Mouse (Mus musculus): ENCODE data around the gene Pla2g4e. TPM values are rescaled to one million over a fixed set of nuclear protein-coding genes. Genes with fewer than 3 reads are reported as not detected.
A peak's percentile ranks its signal among the peaks of the same experiment; 100 is the strongest.

The Pla2g4e gene
- polyA plus RNA-seq, 1 experiment from 2014 or later: 1.8 TPM

DNA sequence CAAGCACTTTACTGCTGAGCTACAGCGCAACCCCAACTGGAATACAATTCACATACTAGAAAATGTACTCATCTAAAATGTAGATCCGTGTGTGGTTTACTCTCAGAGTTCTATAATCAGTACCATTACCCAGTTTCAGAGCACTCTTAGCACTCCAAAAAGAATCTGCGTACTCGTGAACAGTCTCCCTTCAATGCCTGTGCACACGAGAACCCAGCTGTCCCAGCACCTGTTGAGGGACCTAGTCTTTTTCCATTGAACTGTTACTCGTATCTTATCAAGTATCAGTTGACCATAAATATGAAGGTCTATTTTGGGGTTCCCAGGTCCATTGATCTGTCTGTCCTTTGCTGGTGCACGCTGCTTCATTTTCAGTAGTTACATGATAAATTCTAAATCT lies 95.5 kb downstream of the Pla2g4e start:
- no peaks in the 10 kb centered on the region for H3K4me1 ChIP-seq
- H3K4me2 ChIP-seq: no peak overlapping the region
- H3K9me3 ChIP-seq: no peaks in the 10 kb centered on the region
- no peaks in the 10 kb centered on the region for H3K27me3 ChIP-seq (replicated peaks)
- no peak overlapping the region for H3K9ac ChIP-seq
- no peak overlapping the region for H3K27ac ChIP-seq
- H3K4me3 ChIP-seq (replicated peaks): no peak overlapping the region
- no peak for ATAC-seq (ENCODE audit: insufficient read depth, low FRiP score, low read depth)
- no peaks in the 10 kb centered on the region for H3K36me3 ChIP-seq
- 85% methylated on average over 7 of the region's 7 CpGs for WGBS

DNA sequence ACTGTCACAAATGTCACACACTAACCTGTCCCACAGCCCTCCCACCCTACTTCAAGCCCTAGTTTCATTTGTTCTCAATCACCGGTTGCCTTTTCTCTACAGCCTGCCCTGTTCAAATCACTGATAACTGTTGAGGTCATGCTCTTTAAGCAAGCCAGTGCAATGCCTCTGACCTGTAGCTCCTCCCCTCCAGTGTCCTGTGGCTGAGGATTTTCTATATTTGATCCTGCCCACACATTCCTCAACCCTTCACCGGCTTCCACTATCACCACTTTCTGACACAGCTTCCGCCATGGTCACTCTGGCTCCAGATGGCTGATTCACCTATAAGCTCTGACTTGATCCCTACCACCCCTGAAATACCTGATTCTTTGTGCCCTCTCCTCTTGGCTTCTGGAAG lies 97.1 kb downstream of the Pla2g4e start:
- H3K27me3 ChIP-seq (replicated peaks): no peaks in the 10 kb centered on the region
- H3K9ac ChIP-seq: no peak overlapping the region
- no peak overlapping the region for H3K27ac ChIP-seq
- H3K4me1 ChIP-seq: no peaks in the 10 kb centered on the region
- H3K9me3 ChIP-seq: no peaks in the 10 kb centered on the region
- no peak for ATAC-seq (ENCODE audit: insufficient read depth, low FRiP score, low read depth)
- H3K4me2 ChIP-seq: no peak overlapping the region
- WGBS: 53% methylated on average over 3 of the region's 3 CpGs
- H3K36me3 ChIP-seq: no peaks in the 10 kb centered on the region
- H3K4me3 ChIP-seq (replicated peaks): no peak overlapping the region

DNA sequence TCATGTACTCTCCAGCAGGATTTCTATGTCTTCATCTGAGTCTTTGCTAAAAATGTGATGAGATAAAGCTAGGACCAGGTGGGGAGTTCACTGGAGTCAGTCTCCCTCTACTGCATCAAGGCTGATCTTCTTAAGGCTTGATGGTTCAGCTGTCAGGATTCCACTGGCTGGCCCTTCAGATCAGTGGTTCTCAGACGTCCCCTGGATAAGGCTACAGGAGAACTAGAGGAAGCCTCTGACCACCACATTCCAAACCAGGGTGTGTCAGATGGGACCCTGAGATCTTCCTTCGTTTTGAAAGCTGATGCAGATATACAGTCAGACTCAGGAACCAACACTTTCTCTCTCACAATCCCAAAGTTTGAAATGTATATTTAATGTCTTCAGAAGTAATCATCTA lies 97.8 kb downstream of the Pla2g4e start:
- H3K4me2 ChIP-seq: no peak overlapping the region
- ATAC-seq (ENCODE audit: insufficient read depth, low FRiP score, low read depth): no peak
- WGBS: 47% methylated on average over 2 of the region's 2 CpGs
- H3K36me3 ChIP-seq: no peaks in the 10 kb centered on the region
- H3K27me3 ChIP-seq (replicated peaks): no peaks in the 10 kb centered on the region
- H3K4me3 ChIP-seq (replicated peaks): no peak overlapping the region
- no peak overlapping the region for H3K9ac ChIP-seq
- no peak overlapping the region for H3K27ac ChIP-seq
- no peaks in the 10 kb centered on the region for H3K9me3 ChIP-seq
- H3K4me1 ChIP-seq: no peaks in the 10 kb centered on the region

DNA sequence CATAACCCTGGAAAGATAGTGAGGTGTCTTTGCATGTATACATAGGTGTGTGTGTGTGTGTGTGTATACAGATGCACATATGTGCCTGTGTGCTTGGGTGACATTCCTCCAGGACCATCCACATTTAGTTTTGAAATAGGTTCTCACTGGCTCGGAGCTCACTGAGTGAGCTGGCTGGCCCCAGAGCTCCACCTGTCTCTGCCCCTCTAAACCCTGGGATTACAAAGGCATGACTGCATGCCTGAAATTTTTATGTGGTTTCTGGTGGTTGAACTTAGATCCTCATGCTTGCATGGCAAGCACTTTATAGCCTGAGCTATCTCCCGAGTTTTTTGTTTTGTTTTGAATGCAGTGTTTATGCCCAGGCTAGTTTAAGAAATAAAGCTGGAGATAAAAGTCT lies 98.6 kb downstream of the Pla2g4e start:
- Histone ChIP-seq H3K4me1 (no peaks in the 10 kb centered on the region), H3K27me3 (replicated peaks) (no peaks in the 10 kb centered on the region), H3K36me3 (no peaks in the 10 kb centered on the region), H3K27ac (no peak overlapping the region), H3K4me2 (no peak overlapping the region), H3K9ac (no peak overlapping the region), H3K9me3 (no peaks in the 10 kb centered on the region), H3K4me3 (replicated peaks) (no peak overlapping the region)
- 70% methylated on average over 2 of the region's 2 CpGs for WGBS
- ATAC-seq (ENCODE audit: insufficient read depth, low FRiP score, low read depth): no peak

DNA sequence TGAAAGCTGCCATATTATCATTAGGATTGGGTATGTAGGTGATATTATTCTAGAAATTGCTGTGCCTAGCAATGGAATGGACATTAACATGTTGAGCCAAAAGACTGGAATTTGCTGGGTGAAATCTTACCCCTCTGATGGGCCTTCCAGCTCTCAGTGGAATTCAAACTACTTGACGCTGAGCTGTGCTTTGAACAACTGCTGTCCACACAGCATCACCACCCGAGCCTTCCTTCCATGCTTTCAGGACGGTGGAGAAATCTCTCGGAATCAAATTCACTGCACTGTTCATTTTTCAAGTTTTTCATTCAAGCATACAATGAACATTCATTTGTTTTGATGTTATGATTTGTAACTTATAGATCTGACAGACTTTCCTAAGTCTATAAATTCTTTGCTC lies 100.7 kb downstream of the Pla2g4e start:
- H3K9ac ChIP-seq: no peak overlapping the region

DNA sequence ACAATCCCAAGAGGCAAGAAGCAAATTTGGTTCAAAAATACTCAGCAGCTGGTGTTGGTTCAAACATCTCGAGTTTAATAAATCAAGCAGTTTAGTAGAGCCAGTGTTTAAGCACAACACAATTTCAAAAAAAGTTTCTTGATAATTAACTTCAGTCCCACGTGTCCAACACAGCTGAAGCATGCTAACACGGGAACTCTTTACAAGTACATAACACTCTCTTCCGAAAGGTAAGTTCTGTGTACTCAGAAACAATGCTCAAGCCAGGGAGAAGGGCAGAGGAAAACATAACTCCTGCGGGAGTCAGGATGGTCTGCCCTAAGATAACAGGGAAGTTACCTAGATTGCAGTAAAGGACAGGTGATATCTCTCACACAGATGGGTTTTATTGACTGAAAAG lies 102.8 kb downstream of the Pla2g4e start:
- Histone ChIP-seq H3K9ac (no peak overlapping the region), H3K4me2 (no peak overlapping the region), H3K36me3 (no peaks in the 10 kb centered on the region), H3K4me3 (replicated peaks) (no peak overlapping the region), H3K27ac (no peak overlapping the region), H3K9me3 (no peaks in the 10 kb centered on the region), H3K27me3 (replicated peaks) (no peaks in the 10 kb centered on the region), H3K4me1 (peaks cover 4% of the 10 kb centered on the region; the same call in 1 of the 2 replicates)
- ATAC-seq (ENCODE audit: insufficient read depth, low FRiP score, low read depth): no peak
- 71% methylated on average over 5 of the region's 5 CpGs for WGBS

More for the DNA sequence above, 100.7 kb downstream of the Pla2g4e start:
- H3K27me3 ChIP-seq (replicated peaks): no peaks in the 10 kb centered on the region
- no peak overlapping the region for H3K4me2 ChIP-seq
- no peaks in the 10 kb centered on the region for H3K9me3 ChIP-seq
- ATAC-seq (ENCODE audit: insufficient read depth, low FRiP score, low read depth): no peak
- H3K4me3 ChIP-seq (replicated peaks): no peak overlapping the region
- 85% methylated on average over 4 of the region's 4 CpGs for WGBS
- no peaks in the 10 kb centered on the region for H3K36me3 ChIP-seq
- no peak overlapping the region for H3K27ac ChIP-seq
- H3K4me1 ChIP-seq: no peaks in the 10 kb centered on the region

DNA sequence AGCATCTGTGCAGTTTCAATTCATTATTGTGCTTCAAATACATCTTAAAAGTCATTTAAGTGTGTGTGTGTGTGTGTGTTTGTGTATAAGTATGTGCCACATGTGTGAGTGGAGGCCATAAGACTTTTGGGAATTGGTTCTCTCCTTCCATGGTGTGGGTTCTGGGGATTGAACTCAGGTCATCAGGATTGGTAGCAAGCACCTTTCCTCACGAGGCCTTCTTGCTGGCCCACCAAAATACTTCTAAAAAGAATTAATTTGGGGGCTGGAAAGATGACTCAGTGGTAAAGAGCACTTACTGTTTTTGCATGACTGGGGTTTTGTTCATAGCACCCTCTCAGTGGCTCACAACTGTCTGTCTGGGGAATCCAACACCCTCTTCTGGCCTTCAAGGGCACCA lies 103.5 kb downstream of the Pla2g4e start:
- Histone ChIP-seq H3K27ac (no peak overlapping the region), H3K9me3 (no peaks in the 10 kb centered on the region), H3K4me2 (no peak overlapping the region), H3K36me3 (no peaks in the 10 kb centered on the region), H3K4me3 (replicated peaks) (no peak overlapping the region), H3K4me1 (peaks cover 4% of the 10 kb centered on the region; the same call in 1 of the 2 replicates), H3K27me3 (replicated peaks) (no peaks in the 10 kb centered on the region), H3K9ac (no peak overlapping the region)
- no peak for ATAC-seq (ENCODE audit: insufficient read depth, low FRiP score, low read depth)
- WGBS: 76% methylated on average over 1 of the region's 1 CpGs

DNA sequence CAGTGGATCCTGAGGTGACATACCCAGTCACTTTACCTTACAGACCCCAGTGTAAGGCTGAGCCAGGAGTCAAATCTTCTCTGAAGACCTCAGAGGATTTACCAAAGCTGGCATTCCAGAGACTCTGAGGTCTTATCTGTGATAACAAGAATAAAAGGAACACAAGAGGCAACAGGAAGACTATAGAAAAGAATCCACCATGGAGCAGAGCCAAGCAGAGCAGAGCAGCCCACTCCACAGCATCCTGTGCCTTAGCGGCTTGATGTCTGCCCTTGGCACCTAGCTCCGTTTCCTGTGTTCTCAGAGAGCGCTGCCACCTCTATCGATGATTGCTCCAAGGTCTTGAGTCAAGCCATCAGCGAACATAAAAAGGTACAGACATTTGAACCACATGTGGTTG lies 104.8 kb downstream of the Pla2g4e start:
- Histone ChIP-seq H3K9me3 (no peaks in the 10 kb centered on the region), H3K36me3 (no peaks in the 10 kb centered on the region), H3K9ac (no peak overlapping the region), H3K4me2 (no peak overlapping the region), H3K4me1 (peaks cover 4% of the 10 kb centered on the region; the same call in 1 of the 2 replicates), H3K27me3 (replicated peaks) (no peaks in the 10 kb centered on the region), H3K4me3 (replicated peaks) (no peak overlapping the region), H3K27ac (no peak overlapping the region)
- WGBS: 78% methylated on average over 5 of the region's 5 CpGs
- no peak for ATAC-seq (ENCODE audit: insufficient read depth, low FRiP score, low read depth)

DNA sequence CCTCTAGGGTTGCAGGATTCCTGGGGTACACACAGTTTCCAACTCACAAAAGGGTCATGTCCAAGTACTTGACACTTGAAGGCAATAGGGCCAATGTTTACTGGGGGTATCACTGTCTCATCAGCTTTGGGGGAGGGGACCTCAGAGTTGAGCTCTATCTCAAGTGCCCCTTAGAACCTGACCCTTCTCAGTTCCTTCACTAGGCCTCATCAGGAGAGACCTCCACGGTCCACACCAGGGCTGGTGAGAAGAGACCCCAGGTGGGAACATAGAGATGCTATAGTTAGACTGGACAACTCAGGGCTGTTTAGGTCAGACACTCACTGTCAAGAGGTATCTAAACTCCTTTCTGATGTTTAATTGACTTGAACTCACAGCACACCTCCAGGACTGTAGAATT lies 106.0 kb downstream of the Pla2g4e start:
- H3K4me2 ChIP-seq: no peak overlapping the region
- H3K27ac ChIP-seq: no peak overlapping the region
- no peaks in the 10 kb centered on the region for H3K27me3 ChIP-seq (replicated peaks)
- ATAC-seq (ENCODE audit: insufficient read depth, low FRiP score, low read depth): no peak
- WGBS: 81% methylated on average over 1 of the region's 1 CpGs
- peaks cover 4% of the 10 kb centered on the region; the same call in 1 of the 2 replicates for H3K4me1 ChIP-seq
- H3K4me3 ChIP-seq (replicated peaks): no peak overlapping the region
- H3K36me3 ChIP-seq: no peaks in the 10 kb centered on the region
- no peak overlapping the region for H3K9ac ChIP-seq
- no peaks in the 10 kb centered on the region for H3K9me3 ChIP-seq

DNA sequence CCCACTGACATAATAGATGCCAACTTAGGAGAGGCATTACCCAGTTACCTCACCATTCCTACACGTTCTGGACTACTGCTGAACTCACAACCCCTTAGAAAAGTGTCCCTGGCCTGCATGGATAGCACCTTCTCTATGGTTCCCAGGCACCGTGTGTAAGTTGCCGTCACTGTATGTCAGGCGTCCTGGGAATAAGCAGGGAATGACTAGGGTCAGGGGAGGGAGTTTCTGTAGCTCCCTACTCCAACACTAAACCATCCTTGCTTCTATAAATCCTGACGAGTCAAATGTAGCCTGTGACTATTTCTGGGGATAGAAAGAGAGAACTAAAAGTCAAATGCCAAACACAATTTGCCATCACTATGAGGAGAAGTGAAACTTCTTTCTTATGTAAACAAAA lies 107.9 kb downstream of the Pla2g4e start:
- H3K4me2 ChIP-seq: no peak overlapping the region
- H3K27me3 ChIP-seq (replicated peaks): no peaks in the 10 kb centered on the region
- H3K36me3 ChIP-seq: no peaks in the 10 kb centered on the region
- 65% methylated on average over 5 of the region's 5 CpGs for WGBS
- ATAC-seq (ENCODE audit: insufficient read depth, low FRiP score, low read depth): no peak
- no peak overlapping the region for H3K9ac ChIP-seq
- H3K27ac ChIP-seq: no peak overlapping the region
- peaks cover 4% of the 10 kb centered on the region; the same call in 1 of the 2 replicates for H3K4me1 ChIP-seq
- H3K9me3 ChIP-seq: no peaks in the 10 kb centered on the region
- H3K4me3 ChIP-seq (replicated peaks): no peak overlapping the region

DNA sequence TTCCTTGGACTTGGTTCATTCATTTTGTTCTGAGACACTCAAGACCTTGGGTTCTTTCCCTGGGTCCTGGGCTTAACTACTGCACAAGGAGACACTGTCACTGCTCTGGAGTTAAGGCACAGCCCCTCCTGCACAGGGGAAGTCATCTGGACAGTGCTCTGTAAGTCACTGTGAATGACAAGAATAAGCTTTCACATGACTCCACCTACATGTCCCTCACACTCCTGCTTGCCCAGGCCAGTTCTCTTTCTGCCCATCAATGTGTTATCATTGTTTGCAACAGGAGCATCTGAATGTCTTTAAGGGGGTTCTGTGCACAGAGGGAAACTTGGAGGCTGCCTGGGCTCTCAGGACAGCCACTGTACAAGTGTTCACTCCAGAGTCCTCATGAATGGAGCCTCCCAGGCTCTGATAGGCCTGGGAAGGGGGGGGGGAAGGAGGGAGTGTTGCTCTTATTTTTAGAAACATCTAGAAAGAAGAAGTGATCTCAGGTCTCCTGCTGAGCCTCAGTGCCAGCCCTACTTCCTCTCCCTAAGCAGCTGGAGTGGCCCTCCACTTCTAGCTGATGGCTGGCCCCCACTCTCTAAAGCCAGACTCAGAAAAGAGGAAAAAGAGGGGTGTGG lies 110.6 kb downstream of the Pla2g4e start:
- H3K4me2 ChIP-seq: no peak overlapping the region
- peak overlapping the region; percentile 44 for H3K27ac ChIP-seq

DNA sequence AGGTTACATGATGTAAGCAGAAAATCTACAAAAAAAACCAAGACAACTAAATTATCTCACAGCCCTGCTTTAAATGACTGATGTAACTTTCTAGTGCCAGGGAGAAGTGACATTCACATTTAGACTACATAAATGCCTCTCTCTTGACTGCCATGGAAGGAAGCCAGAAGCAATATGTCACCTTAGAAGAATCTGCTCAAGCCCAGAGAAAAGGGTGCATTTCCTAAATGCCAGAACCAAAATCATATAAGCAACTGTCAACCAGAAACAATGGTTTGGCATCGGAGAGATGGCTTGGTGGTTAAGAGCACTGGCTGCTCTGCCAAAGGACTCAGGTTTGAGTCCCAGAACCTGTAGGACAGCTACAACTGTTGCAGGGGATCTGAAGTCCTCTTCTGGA lies 113.3 kb downstream of the Pla2g4e start:
- H3K4me2 ChIP-seq: no peak overlapping the region
- WGBS: 56% methylated on average over 1 of the region's 1 CpGs
- H3K27ac ChIP-seq: no peak overlapping the region
- no peak overlapping the region for H3K9ac ChIP-seq
- H3K27me3 ChIP-seq (replicated peaks): no peaks in the 10 kb centered on the region
- H3K4me1 ChIP-seq: peaks cover 15% of the 10 kb centered on the region
- no peak for ATAC-seq (ENCODE audit: insufficient read depth, low FRiP score, low read depth)
- no peaks in the 10 kb centered on the region for H3K9me3 ChIP-seq
- H3K4me3 ChIP-seq (replicated peaks): no peak overlapping the region
- 0 out of 2 replicates have a peak, but pooled peaks cover 1% of the 10 kb centered on the region for H3K36me3 ChIP-seq

More for the DNA sequence above, 110.6 kb downstream of the Pla2g4e start:
- Histone ChIP-seq H3K4me3 (replicated peaks) (no peak overlapping the region), H3K36me3 (no peaks in the 10 kb centered on the region), H3K9ac (no peak overlapping the region), H3K27me3 (replicated peaks) (no peaks in the 10 kb centered on the region), H3K9me3 (no peaks in the 10 kb centered on the region), H3K4me1 (peaks cover 4% of the 10 kb centered on the region; the same call in 1 of the 2 replicates)
- no peak for ATAC-seq (ENCODE audit: insufficient read depth, low FRiP score, low read depth)

Measured in stomach, embryonic 15.5 days (tissue).